Mouse (Mus musculus): ENCODE measurements around the gene Ppm1h.
A peak's percentile ranks its signal among the peaks of the same experiment; 100 is the strongest.
"Not testable (repeated sequence)": the region's sequence is repeated elsewhere in the genome, so short reads cannot be mapped to it uniquely, and the experiment has no call there.

The Ppm1h gene

DNA sequence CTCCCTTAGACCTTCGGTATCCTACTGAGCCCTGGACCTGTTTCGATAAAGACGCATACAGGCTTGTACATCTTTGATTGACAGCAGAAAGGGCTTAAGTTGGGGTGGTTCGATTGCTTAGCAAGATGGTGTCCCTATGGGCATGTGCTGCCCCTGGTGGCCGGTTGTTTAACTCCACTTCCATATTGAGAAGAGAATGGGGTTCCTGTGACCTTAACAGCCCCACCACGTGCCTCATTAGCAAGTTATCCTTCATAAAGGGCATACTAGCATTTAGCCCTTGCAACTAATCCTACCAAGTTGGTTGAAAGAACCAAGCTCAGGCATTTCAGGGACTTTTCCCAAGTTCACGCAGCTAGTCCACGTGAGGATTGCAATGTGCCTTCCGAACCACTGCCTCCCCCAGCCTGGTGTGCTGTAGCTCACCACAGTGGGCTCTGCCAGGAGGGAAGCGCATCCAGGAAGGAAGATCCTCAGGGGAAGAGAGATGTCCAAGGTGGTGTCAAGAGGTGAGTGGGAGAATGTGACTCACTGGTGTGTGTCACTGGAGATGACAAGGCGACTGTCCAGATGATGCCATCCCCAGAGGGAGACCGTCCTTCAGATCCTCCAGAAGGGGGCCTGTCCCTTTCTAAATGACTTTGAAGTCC lies 216.7 kb downstream of the Ppm1h start:
- DNase-seq (ENCODE audit: low read depth), result peak; percentile 65

DNA sequence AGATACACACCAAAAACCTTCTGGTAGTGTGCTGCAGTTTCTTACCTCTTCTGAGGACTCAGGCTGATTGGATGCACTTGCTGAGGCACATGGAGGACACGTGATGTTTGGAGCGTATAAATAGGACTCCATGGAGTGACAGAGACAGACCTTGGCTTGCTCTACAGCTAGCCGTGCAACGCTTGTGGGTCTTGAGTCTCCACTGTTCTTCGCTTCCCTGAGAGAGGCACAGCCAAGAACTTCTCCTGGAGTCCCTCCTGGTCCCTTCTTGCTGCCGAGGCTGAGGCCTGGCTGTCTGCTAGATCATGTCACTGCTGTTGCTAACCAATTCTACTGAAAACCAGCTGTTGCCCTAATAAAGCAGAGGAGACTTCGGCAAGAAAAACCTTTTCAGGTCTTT lies 221.4 kb downstream of the Ppm1h start:
- DNase-seq (ENCODE audit: low read depth), result no peak

DNA sequence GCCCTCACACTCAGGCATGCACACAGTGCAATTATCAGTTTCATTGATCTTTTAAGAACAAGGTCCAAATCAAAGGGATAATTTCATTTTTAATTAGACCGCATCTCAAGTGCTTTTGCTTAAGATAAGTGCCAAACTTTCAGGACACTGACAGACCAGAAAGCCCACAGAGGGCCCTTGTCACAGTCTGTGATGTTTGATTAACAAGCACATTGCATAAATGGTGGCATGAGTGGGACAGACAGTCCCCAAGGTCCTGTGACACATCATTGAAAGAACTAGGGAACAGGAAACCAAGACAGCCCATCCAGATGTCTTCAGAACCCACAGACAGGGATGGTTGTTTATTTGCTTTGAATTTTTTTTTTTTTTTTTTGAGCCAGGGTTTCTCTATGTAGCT lies 221.9 kb downstream of the Ppm1h start:
- DNase-seq (ENCODE audit: low read depth), result no peak

DNA sequence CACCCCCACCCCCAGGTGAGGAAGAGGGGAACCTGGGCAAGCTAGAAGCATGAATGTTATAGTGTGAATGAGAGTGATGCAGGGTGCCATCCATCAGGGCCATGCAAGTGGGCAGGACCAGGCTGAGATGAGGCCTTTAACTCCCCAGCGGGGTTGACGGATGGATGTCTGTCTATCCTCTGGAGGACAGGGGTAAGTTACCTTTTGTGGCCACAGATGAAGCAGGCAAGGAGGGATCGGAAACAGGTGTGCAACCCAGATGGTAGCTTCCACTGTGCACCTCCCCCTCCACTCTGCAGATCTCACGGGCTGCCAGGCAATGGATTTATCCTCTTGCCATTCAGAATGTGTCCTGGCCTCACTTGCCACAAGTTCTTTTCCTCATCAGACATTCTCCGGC lies 222.8 kb downstream of the Ppm1h start:
- no peak for DNase-seq (ENCODE audit: low read depth)

DNA sequence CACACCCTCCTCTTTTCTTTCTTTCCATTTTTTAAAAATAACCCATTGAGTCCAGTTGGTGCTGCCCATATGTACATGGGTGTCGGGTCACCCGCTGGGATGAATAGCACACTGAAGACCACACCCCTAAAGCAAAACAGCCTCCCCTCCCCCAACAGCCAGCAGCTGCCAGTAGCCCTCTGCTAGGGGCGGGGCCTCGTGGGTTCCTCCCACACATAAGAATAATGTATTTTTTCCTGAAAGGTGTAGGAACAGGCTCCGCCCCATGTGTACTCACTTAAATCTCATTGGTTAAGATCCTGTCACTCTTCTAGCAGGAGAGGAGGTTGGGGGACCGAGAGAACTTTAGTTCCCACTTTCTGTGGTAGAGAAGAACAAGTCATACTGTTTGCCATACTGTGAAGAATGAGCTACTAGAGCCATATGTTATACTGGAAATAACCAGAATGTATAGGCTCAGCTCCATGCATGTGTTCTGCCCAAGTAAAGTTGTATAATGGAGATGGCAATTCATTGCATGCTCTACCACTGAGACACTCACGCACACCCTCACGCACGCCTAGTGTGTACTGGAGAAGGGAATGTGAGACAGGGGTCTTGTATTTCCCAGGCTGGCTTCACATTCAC lies 231.0 kb downstream of the Ppm1h start:
- DNase-seq (ENCODE audit: low read depth), result no peak

DNA sequence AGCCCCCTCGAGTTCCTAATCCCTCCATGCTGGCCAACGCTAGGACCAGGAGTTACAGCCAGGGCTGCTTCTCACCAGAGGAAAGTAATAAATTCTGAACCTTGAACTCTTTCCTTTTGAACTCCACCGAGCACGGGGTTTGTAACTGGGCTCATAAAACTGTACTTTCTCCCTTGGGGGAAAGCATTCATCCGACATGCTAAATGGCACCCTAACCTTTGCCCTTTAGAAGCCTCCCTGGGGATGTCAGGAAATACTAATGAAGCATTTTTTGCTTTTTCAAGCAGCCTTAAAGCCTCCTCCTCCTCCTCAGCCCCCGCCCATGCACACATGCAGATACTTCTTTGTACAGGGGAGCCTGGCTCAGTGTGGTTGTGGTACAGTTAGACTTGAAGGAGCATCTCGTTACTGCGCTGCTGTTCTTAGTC lies 232.2 kb downstream of the Ppm1h start:
- DNase-seq (ENCODE audit: low read depth), result no peak

DNA sequence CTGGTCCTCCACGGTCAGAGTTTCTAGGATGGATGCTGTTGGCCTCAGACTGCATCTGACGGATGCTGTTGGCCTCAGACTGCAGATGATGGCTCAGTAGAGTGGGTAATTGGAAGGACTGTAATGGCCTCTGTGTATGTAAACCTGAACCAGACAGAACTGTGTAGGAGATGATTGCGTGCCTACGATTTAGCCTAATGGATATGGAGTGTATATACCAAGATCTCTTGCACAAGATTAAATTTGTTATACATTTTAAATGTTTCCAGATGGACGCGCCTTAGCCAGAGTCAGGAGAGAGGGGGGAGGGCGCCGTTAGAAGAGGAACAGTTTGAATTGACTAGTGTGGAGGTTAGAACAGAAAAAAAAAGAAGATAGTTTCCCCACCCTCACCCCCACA lies 233.1 kb downstream of the Ppm1h start:
- no peak for DNase-seq (ENCODE audit: low read depth)

DNA sequence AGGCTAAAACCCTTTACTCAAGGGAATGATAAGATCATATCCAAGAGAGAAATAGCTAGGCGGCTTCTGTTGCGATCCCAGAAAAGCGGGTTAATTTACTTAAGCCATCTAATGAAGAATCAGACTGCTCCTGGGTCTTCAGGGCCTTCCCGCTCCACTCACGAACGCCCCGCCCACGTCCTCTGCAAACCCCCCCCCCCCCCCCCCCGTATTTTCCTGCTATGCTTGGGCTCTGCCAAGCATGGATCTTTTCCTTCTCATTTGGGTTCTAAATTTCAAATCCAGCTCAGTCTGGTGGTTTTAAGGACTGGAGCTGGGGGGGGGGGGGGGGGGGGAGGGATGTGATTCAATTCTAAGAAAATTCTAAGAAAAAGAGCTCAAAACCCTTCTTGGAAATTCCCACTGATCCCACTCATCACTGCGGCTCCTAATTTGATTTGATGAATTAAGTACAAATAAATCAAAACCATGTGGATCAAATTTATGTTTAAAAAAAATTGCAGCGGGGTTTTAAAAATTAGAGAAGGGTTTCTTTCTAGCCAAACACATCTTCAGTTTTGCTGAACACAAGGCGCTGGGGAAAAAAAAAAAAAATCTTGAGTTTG lies 233.6 kb downstream of the Ppm1h start:
- DNase-seq (ENCODE audit: low read depth), result no peak

DNA sequence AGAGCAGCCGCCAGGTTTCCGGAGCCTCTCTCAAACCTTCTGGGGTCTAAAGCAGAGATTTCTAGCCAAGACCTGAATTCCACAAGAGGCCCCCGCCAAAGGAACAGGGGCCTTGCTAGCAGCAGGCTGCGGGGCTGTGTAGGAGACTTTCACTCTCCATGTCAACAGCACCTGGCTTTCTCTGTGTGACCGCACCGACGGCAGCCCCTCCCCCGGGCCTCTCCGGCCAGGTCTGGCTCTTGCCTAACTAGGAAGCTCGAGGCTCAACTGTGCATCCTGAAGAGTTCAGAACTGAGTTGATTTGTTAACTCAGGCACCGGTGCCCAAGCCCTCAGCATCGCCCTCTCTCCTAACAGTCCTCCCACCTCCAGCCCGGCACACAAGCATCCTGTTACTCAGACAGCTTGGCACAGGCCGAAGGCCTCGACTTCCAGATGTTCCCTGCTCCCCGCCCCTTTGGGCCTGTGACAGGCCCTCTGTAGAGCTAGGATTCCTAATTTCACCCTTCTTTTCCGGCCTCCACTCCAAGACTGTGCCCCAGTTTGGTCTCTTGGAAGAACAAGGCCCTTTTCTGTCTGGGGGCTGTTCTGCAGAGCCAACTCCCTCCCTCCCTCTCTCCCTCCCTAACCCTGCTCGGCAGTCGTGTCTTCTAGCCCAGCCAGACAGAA lies 234.3 kb downstream of the Ppm1h start:
- DNase-seq (ENCODE audit: low read depth), result no peak

DNA sequence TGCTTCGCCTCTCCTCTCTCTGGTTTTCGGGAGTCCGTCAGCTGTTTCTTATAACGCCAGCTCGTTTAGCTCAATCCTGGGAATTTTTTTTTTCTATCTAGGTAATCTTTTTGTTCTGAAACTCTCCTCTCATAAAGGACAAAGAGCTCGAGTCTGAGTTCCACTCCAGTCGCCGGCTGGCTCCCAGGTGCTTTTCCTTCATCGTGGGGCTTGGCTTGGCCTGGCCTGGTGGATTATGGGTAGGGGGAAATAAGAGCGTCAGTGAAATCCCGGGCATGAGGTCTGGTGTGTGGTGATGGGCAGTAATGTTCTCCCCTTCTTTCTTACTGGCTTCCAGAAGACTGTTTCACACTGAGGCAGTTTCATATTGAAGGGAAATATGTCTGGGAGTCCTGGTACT lies 234.8 kb downstream of the Ppm1h start:
- no peak for DNase-seq (ENCODE audit: low read depth)

DNA sequence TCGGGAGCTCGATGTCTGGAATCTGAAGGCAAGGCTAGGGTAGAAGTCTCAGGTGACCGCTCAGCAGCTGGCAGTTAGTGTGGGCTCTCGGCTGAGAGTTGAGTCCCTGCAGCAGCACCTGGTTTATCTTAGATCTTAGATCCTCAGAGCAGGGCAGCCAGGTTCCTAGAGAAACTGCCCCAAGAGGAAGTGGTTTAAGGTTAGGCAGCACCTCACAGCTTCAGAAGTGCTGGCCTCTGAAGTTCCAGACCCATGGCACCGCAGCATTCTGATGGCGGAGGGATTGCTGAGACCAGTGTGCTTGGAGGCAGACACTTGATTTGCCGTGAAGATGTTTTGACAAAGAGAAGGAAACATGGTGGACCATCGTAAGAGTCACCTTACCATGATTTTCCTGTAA lies 237.3 kb downstream of the Ppm1h start:
- peak; percentile 36 for DNase-seq (ENCODE audit: low read depth)

DNA sequence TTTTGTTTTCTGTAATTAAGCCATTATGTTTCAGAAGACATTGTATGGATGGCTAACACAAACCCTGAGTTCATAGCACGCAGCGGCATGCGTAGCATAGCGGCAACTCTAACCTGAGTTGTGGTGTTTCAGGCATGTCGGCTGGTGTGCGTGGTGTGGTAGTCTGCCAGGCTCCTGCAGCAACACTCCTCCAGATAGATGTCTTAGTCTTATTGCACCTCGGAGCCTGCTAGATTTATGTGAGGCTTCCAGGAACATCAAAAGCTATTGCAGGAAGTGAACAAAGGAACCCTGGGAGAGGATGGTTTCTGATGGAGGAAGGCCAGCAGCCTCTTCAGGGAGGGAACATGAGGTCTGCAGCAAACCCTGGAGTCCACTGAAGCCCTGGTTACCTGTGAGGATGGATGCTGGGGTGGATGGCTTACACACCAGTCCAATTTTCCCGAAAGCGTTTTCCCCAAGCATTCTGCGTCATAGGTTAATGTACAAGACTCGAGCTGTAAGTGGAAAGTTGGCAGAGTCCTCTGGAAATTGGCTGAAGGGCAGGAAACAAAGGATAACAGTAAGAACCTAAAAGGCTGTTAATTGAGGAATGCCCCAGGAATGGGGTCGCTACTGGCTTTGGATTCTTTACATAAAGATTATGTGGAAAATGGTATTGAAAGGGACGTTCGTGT lies 239.2 kb downstream of the Ppm1h start:
- DNase-seq (ENCODE audit: low read depth), result no peak

DNA sequence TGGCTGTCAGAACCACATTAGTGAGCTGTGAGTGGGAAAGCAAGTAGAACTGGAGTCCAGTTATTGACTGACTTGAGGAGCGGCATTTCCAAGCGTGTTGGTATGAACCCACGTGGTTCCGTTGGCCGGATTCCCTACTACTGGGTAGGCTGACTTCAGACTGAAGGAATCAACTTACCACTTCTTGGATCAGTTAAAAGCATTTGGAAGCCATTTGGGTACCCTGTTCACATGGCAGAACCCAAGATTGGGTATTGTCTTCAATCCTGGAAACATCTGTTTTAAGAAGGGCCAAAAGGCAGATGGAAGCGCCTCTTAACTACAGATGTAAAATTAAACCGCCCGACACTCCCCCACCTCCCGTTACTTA lies 239.7 kb downstream of the Ppm1h start:
- no peak for DNase-seq (ENCODE audit: low read depth)

DNA sequence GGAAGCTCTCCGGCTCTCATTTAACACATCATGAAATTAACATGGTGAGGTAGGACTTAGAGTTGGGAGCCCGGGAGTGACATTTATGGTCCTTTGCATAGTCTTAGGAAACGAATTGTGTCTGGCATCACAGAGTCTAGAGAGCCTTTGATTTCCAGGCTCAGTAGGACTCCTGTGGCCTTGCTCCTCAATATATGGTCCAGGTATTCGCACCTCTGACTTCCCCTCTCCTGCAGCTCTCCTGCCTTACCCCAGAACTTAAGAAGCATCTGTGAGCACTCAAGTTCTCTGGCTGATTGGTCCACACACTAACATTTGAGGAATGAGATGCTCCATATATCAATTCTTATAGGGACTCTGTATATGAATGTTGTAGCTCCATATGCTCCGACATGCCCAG lies 240.2 kb downstream of the Ppm1h start:
- no peak for DNase-seq (ENCODE audit: low read depth)

DNA sequence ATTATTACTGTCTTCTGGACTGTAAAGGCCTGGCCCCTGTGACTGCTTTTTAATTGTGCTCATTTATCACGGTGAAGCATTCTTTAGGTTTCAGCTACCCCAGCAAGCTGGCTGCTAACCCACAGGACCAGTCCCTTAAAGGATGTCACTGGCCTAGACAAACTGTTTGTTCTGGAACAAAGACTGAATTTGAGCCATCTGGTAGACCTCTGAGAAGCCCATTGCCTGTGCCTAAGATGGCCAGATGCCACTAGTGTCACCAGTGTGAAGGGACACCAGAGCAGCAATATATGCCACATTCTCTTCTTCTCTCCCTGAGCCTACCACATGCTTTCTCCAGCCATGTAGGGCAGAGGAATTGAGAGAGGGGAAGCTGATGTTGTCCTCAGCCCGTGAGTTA lies 240.9 kb downstream of the Ppm1h start:
- no peak for DNase-seq (ENCODE audit: low read depth)

DNA sequence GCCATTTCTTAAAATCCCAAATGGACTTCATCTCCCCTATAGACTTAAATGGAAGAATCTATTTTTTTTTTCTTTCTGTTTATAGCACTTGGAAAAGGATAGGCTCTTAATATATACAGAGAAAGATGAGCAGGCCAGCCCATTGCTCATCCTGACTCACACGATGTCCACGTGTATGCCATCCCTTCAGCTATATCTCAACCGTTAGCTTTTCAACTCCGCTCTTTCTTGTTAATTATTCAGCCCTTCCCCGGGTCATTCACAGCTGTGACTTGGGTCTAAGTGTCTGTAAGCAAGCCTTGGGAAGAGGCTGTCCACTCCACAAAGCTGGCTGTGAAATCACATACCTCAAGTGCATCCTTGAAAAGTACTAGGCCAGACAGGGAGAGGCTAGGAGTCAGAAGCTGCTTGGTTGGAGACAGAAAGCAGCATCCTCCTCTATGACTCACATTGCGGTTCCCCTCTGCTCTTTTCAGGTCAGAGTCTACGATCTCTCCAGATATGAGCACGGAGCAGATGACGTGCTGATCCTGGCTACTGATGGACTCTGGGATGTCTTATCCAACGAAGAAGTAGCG lies 241.7 kb downstream of the Ppm1h start:
- DNase-seq (ENCODE audit: low read depth), result no peak

DNA sequence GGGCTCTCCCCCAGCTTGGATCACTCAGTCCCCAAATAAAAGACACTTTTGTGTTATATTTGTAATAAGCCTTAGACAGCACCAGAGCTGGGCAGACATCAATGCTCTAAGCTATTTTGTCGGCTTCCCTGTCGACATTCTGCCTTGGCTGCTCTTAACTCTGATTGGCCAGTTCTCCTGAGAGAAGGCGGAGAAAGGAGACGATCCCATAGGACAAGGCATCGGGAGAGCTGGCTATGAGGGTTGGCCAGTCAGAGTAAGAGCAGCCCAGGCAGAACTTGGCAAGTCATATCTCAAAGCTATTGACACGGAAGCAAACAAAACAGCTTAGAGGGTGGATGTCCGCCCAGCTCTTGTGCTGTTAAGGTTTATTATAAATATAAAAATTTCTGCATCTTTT lies 243.7 kb downstream of the Ppm1h start:
- DNase-seq (ENCODE audit: low read depth), result no peak

DNA sequence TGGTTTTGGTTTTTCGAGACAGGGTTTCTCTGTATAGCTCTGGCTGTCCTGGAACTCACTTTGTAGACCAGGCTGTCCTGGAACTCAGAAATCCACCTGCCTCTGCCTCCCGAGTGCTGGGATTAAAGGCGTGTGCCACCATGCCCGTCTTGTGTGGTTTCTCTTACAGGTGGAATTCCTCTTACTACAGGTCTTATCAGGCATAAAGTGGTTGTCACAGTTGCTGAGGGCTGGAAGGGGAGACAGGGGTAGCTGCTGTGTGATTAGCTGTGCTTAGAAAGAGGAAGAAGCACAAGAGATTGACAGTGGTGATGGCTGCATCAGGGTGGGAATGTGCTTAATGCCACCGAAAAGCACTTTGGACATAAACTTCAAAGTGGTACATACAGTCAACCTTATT lies 246.0 kb downstream of the Ppm1h start:
- not testable (repeated sequence) for DNase-seq (ENCODE audit: low read depth)

DNA sequence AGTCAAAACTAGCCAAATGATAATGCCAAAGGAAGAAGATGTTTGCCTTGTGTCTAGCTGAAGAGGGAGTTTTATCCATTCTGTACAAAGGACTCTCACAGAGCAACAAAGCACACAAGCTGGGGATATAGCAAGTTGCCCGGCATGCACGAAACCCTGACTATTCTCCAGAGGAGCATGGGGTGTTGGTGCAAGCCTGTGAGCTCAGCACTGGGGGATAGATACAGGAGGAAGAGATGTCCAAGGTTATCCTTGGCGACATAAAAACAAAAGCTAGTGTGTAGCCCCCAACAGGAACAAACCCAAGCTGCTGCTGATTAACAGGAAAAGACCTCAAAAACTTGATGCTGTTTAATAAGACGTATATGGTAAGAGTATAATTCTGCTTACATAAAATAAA lies 247.7 kb downstream of the Ppm1h start:
- no peak for DNase-seq (ENCODE audit: low read depth)

DNA sequence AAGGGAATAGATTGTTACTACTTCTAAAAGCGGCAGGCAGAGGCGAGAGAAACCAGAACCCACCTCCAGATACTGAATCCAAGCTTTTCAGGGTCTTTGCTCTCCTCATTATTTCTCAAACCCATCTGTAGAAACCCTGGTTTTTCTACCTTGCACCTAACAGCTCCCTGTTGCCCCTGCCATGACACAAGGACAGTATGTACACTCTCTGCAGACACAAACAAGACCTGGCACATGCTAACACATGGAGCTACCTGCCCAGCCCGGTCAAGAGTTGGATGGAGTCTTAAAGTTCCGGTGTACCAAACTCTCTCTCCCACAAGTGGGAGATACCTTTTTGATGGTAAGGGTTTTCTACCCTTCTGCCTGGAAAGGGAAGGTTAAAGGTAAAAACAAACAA lies 252.0 kb downstream of the Ppm1h start:
- no peak for DNase-seq (ENCODE audit: low read depth)

DNA sequence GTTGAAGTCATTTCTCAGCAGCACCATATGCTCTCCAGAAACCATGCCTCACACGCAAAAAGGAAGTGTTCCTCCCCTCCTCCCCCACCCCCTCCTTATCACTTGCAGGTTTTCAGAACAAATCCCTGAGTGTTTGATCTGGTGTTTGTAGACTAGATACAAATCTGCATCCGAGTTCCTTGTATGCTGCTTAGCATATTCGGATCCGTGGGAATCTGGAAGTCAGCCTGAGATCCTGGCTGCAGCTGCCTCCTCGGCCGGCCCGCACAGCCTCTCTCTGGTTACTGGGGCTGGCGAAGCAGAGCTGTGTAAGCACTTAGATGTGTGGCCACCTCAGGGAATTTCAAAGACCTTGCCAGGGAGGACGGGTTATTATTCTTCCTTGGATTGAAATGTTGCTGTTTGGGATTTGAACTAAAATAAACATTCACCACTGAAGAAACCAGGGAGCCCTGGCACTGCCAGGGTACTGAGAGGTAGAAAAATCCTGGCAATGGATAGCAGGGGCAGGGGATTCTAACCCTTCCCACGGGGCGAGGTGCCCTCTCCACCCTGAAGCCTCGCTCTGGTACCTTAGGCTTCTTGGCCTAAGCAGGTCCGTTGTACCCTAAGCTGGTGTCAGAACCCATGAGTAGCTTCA lies 252.8 kb downstream of the Ppm1h start:
- peak; percentile 18 for DNase-seq (ENCODE audit: low read depth)
